Mouse (Mus musculus): ENCODE data around the gene Gpx7.
"Not testable (repeated sequence)": the region's sequence is repeated elsewhere in the genome, so short reads cannot be mapped to it uniquely, and the experiment has no call there.

Gene Gpx7

DNA sequence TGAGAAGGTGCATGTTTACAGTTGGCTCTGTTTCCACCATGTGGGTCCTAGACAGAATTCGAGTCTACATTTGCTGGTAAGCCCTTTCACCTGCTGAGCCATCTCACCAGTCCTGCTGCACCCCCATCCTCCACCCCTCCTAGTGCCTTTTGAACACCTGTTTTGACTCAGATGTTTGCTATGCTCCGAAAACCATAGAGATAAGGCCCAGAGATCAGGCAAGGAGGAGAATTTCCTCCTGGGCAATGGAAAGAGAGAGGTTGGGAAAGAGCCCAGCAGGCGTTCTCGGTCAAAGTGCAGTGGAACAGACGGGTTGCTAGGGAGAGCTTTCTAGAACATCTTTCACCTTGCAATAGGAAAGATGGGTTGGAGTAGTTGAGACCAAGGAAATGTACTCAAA is 15.6 kb downstream of the Gpx7 start:
- no peak for ATAC-seq (ENCODE audit: low TSS enrichment)

DNA sequence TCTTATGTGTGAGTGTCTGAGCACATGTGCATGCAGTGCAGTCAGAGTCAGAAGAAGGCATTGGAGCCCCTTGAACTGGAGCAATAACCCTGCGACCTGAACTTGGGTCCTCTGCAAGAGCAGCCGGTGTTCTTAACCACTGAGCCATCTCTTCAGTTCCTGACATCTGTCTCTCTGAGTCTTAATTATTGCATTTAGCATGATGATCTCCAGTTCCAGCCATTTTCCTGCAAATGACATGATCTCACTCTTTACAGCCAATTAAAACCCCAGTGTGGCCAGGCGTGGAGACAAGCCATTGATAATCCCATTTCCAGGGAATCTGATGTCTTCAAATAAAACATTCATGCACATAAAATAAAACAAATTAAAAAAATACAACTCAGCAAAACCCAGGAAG is 18.0 kb downstream of the Gpx7 start:
- no peak for ATAC-seq (ENCODE audit: low TSS enrichment)

DNA sequence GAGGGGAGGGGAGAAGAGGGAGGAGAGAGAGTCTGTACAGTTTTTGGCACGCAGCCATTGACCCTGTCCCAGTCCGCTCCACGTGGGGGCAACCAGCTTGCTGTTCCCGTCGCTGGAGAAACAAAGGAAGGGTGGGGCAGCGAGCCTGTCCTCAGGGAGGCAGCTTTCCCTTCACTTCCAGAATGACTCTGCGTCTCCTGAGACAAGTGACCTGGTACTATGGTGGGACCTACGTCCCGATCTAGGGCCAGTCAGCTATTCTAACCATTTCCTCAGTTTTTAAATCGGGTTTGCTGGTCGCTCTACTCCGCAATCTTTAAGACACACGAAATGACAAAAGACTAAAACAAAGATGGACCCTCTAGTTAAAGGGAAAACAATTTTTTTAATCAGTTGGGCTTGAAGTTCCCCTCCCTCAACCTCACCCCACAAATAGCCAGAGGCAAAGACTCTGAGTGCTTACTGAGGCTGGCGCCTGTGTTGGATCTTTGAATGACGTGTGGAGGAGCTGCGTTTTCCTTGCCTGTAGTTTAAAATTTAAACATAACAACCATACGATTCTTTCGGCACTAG is 19.0 kb downstream of the Gpx7 start:
- peak; percentile 52; the same call in 1 of the 2 replicates for ATAC-seq (ENCODE audit: low TSS enrichment)

DNA sequence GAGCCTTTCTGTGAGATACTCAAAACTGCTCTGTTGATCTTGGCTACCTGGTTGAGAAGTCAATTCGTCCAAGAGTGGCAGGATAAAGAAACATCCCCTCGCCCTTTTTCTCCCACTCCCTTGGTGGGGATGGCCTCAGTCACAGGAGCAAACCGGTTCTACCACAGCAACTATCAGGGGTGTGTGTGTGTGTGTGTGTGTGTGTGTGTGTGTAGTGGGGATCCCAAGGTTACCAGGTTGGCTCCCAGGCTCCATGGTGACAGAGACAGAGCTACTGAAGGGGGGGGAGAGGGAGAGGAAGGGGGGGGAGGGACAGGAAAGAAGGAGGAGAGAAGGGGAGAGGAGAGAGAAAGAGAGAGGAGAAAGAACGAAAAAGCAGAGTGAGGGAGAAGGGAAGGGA is 19.7 kb downstream of the Gpx7 start:
- ATAC-seq (ENCODE audit: low TSS enrichment), result no peak

DNA sequence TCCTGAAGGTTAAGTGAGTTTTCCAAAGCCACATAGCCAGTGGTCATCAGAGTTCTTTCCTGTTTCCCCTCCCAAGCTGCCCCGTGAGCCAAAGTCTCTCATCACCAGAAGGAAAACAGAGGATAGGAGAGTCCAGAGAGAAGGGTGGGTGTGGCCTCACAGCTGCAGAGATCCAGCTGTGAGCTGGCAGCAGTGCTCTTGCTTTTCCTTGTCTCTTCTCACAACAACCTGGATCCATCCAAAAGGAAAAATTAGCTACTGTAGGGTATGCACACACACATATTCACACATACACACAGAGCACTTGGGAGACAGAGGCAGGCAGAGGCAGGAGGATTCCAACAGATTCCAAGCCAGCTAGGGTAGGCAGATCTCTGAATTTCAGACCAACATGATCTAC is 20.7 kb downstream of the Gpx7 start:
- ATAC-seq (ENCODE audit: low TSS enrichment), result no peak

DNA sequence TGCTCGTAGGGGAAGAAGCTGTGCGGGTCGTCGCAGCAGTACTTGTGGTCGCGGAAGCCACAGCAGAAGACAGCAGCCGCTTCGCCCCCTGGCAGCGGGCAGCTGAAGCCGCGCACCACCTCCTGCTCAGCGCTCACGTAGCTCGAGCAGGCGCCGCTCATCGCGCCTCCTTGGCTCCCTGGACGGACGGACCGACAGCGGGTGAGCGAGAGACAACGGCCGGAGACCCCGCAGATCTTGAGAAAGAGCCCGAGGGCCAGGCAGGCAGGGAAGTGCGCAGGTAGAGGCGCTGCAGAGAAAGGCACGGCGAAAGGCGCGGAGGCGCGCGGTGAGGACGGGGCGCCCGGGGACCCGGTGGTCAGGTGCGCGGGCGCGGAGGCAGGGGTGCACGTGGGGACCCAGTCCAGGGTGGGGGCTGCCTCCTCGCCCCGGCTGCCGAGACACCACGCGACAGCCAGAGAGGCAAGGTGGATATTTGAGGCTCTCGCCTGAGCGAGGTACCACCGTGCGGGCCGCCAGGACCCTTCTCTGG is 23.5 kb downstream of the Gpx7 start, which contains the start of gene Shisal2a:
Shisal2a (minus strand) TSS at position 167 of the 532 bp plus-strand sequence.
- no peak for ATAC-seq (ENCODE audit: low TSS enrichment)

DNA sequence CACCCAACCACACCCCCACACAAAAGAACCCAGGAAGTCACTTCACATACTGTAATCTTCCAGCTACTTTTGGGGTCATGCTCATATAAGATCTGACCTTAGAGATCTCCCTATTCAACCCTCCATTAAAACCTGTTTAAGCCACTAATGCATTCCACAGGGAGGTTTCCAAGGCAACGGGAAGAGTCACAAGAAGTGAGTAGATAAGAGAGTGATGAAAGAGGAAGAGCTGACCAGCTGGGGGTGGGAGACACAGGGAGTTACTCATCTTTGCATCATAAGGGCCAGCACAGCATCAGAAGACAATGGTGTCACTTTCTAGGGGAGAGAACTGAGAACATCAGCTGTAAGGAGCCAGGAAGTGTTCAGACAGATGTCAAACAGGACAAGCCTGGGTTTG is 26.6 kb downstream of the Gpx7 start:
- ATAC-seq (ENCODE audit: low TSS enrichment), result no peak

DNA sequence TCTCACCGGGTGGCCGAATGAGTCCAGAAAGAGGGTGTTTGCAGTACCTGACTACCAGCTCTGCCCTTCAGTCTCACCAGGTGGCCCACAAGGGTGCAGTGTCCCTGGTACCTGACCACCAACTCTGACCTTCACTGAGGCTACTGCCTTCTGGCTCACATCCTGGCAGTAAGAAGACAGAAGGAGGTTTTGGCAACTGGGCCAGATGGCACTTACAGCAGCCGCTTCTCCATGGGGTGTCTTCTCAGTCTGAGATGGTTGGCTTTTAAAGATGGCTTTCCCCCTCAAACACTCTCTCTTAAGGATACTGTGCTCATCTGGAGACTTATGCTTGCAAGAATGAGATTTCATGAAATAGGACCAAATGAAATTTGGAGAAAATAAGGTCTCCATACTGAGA is 27.3 kb downstream of the Gpx7 start:
- no peak for ATAC-seq (ENCODE audit: low TSS enrichment)

DNA sequence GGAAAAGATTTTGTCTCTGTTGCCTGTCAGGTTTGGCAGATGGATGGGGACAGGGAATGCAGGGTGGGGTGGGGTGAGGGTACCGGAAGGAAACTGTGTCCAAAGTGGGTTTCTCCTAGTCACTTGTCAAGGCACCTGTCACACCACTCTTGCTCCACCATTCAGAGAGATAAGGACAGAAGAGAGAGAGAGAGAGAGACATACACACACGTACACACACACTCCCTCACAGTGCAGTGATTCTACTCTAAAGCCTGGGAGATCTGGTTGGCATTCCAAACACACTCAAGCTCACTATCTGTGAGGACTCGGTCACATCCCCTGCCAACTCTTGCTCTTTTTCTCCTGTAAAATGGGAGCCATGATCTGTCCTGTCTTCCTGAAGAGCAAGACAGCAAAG is 34.6 kb downstream of the Gpx7 start:
- ATAC-seq (ENCODE audit: low TSS enrichment), result no peak

DNA sequence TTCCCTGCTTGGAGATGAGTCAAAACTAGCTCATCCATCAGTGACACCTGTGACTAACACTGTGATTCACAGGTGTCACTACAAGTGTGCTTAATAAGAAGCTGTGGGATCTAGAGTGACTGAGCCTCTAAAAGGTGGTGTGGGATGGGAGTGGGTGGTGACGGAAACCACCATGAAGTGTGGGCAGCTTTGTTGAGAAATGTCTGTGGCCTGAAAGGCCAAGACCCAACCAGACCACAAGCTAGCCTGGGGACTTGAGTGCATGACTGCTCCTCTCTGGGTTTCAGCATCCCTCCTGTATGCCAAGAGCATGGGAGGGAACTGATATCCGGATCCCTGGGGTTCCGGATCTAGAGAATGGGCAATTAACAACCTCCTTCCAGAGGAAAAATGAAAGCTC is 35.3 kb downstream of the Gpx7 start:
- ATAC-seq (ENCODE audit: low TSS enrichment), result no peak

DNA sequence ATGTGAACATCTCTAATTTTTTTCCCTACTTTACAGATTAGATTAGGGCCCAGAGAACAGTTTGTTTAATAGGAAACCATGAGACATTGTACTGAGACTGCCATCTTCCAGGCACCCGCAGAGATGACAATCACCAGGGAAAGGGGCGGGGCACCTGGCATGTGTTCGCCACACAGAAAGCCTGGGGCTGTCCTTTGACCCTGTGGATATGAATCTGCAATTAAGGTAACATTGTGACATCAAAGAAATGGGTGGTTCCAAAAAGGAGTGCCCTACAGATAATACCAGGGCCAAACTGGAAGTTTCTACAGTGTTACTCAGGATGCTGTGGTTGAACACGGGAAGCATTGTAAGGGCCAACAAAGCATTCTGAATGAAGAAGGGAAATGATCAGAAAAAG is 36.4 kb downstream of the Gpx7 start:
- ATAC-seq (ENCODE audit: low TSS enrichment), result no peak

DNA sequence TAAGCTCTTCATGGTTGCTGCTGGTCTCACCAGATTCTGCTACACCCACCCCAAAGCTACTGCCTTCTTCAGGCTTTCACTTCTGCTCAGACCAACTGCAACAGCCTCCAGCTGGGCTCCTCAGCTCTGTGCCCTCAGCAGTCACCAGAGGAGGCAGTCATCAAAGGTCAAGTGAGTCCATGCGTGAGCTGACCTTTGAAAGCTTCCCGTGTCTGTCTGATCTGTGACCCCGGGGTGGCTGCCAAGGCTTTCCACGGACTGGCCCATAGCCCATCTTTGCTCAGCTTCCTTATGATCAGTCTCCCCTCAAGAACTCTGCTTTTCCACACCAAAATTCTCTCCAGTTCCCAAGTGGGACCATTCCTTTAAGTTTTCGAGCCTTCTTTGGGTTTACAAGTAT is 37.5 kb downstream of the Gpx7 start:
- ATAC-seq (ENCODE audit: low TSS enrichment), result no peak

DNA sequence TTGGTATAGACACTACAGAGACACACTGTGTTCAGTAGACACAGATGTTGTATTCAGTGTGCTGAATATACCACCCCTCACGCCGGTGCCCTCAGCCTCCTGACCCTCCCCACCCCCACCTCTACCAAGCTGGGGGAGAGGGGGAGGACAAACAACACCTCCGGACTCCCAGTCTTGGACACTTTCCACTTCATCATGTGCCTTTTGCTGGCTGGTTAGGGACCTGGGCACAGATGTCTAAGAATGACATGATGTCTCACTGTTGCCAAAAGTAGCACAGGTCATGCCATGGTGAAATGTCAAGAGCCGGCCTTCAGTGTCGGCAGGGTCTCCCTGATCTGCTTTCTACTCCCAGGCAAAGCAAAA is 42.7 kb downstream of the Gpx7 start:
- ATAC-seq (ENCODE audit: low TSS enrichment), result no peak

DNA sequence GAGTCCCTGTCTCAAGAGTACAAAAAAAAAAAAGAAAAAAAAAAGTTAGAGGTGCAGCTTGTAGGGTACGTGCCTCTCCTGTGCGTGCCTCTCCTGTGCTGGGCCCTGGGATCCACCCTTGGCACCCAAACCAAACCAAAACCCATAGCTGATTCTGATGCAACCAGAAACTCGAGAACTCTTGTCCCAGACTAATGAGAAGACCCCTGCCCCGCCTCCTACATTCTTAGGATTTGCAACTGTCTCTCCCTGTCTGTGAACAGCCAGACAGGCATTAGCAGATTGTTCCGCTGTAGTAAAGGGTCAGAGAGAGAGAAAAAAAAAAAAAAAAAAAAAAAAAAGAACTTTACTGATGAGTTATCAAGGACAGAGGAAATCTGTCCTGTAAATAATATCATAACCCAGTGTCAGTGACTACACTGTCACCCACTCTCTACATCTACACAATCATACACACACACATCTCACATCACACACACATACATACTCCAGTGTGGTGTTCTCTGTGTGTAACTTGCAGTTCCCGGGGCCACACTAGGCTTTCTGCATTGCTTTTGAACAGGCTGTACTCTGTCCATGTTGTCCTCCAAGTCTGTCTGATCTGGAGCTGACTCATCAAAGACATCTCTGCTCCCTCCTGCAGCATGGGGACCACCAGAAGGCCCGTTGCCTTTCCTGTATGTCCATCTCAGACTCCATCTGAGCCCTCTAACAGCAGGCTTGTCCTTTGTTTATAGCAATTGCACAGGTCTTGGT is 43.2 kb downstream of the Gpx7 start:
- no peak for ATAC-seq (ENCODE audit: low TSS enrichment)

DNA sequence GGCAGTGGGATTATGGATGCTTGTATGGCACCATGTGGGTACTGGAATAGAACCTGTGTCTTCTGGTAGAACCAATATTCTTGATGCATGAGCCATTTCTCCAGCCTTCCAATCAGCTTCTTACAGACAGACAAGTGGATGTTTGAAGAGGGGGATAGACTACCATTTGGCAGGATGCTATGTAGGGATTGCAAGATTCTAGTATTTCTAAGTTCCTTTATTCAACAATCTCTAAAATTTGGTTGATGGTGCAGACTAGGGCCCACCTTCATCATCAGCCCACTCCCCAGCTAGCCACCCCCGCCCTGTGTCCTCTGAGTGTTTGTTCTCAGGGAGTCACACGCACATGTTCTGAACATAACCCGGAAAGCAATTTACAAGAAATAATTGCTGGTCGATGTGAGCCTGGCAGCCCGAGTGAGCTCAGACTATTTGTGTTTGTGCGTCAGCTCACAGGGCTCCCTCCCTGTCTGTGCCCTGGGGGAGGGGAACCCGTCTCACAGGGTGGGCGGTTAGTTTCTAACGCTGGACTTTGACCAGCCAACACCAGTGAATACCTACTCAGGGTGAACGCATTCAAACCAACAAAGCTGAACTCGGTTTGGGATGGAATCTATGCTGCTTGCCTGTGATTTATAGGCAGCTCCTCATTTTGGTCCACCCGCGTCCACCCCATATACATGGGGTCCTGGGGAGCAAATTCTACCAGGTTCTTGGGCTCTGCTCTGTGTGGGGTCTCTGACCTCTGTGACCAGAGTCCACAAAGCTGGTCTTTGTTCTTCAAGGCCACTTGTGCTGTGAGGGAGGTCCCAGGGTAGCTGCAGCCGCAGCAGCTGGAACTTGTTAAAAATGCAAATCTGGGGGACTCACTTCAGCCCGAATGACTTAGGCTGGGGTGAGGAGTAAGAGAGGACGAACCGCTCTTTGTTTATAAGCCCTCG is 44.2 kb downstream of the Gpx7 start:
- ATAC-seq (ENCODE audit: low TSS enrichment), result no peak

DNA sequence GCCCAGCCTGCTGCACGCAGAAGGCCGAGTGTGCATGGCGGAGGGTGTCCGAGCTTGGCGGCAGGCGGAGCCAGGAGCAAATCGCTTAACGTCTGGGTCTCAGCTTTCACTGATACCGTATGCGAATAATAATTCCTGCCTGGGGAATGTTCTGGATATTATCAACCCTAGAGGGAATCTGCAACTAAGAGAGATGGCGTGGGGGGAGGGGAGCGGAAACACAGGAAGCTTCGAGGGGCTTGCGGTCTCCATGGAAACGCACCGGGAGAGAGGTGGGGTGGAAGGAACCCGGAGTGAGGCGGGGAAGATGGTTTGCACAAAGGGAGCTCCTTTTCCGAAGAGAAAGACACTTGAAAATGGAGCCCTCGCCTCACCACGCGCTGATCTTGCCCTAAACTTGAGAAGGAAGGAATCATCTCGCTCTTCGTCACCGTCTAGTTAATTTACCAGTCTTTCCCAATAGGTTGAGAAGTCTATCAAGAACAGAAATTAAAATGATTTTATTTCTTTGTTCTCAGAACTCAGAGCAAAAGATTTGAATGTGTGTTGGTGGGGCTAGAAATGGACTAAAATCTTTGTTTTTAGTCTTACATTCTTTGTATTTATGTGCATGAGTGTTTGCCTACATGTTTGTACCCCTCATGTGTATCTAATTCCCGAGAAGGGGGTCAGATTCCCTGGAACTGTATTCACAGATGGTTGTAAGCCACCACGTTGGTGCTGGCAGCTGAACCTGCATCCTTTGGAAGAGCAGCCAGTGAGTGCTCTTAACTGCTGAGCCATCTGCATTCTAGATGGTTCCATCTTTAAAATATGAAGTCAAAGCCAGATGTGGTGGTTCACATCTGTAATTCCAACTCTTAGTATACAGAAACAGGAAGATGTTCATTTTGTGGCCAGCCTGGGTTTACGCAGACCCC is 46.4 kb downstream of the Gpx7 start:
- peak; percentile 69; the same call in 1 of the 2 replicates for ATAC-seq (ENCODE audit: low TSS enrichment)

DNA sequence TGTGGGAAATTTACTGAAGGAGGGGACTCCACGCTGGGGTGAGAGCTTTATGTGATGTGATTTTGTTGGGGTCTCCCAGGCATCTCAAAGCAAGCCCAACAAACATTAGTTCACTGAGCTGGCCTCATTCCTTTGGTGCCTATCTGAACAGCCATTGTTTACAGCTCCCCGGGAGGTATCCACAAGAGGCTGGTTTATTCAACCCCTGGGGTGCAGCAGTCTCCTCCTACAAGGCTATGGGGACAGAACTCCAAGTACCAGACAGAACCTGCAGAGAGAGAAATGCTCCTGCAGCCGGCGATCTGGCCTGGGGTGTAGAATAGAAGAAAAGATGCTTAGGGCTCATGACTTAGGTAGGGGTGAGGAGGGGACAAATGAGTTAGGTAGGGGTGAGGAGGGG is 48.3 kb downstream of the Gpx7 start:
- no peak for ATAC-seq (ENCODE audit: low TSS enrichment)

DNA sequence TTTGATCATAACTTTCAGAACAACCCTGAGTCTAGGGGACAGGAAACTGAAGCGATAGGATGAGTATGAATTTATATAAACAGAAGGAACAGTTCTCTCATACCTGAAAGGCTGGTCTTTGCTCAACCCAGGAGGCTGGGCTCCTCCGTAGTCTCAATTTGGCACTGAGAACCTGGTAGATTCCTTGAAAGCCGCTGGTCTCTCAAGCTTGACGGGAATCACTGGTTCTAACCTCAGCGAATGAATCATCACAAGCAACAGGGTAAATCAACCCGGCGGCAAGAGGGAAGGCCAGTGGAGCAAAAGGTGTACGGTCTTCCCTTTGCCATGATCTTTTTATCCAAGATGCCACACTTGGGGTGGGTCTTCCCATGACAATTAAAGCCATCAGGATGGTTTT is 49.3 kb downstream of the Gpx7 start:
- no peak for ATAC-seq (ENCODE audit: low TSS enrichment)

DNA sequence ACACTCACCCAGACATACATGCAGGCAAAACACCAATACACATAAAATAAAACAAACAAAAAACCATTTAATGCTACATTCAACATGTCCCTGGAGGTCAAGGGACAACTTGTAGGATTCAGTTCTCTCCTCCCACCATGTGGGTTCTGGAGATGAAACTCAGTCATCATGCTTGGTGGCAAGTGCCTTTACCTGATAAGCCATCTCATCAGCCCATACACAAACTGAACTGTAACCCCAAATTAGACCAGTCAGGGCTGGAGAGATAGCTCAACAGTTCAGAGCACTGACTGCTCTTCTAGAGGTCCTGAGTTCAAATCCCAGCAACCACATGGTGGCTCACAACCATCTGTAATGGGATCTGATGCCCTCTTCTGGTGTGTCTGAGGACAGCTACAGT is 53.2 kb downstream of the Gpx7 start:
- ATAC-seq (ENCODE audit: low TSS enrichment), result not testable (repeated sequence)

DNA sequence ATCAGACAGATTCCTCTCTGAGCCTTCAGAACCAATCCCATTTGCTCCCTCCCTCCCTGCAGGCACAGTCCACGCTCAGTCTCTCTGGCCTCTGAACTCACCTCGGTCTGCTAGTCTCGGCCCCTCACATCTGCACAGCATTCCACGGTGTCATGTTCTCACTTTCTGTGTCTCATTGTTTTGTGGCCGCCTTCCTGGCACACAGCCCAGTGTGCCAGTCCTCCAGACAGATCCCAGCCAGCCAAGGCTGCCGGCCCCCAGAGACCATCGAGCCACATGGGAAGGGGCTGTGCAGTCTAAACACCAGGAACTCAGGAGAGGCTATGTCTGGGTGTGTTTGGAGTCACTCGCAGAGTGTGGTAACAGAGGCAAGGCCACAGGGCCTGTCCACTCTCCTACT is 55.9 kb downstream of the Gpx7 start:
- no peak for ATAC-seq (ENCODE audit: low TSS enrichment)
